Mouse (Mus musculus): ENCODE results near the gene Schip1.

The Schip1 gene

GRCm38 (mm10) chr3:68619097-68619496, 554.5 kb downstream of the Schip1 start:
- DNase-seq (ENCODE audit: low spot score): no peak

- no peak for DNase-seq (ENCODE audit: low spot score)
These were observed 557.4 kb downstream of the Schip1 start for GRCm38 (mm10) chr3:68621971-68622370.

GRCm38 (mm10) chr3:68623036-68623435, 558.4 kb downstream of the Schip1 start:
- DNase-seq (ENCODE audit: low spot score): no peak

- no peak for DNase-seq (ENCODE audit: low spot score)
These were observed 559.9 kb downstream of the Schip1 start for GRCm38 (mm10) chr3:68624471-68624870.

- no peak for DNase-seq (ENCODE audit: low spot score)
These were observed 565.7 kb downstream of the Schip1 start for GRCm38 (mm10) chr3:68630261-68630660.

- DNase-seq (ENCODE audit: low spot score): no peak
These were observed 566.2 kb downstream of the Schip1 start for GRCm38 (mm10) chr3:68630821-68631220.

GRCm38 (mm10) chr3:68632714-68633113, 568.1 kb downstream of the Schip1 start:
- no peak for DNase-seq (ENCODE audit: low spot score)

- DNase-seq (ENCODE audit: low spot score): no peak
These were observed 569.0 kb downstream of the Schip1 start for GRCm38 (mm10) chr3:68633577-68633976.

GRCm38 (mm10) chr3:68637960-68638359, 573.4 kb downstream of the Schip1 start:
- peak; percentile 10 for DNase-seq (ENCODE audit: low spot score)

- no peak for DNase-seq (ENCODE audit: low spot score)
These were observed 574.1 kb downstream of the Schip1 start for GRCm38 (mm10) chr3:68638703-68639102.

GRCm38 (mm10) chr3:68642935-68643334, 578.3 kb downstream of the Schip1 start:
- DNase-seq (ENCODE audit: low spot score): no peak

- no peak for DNase-seq (ENCODE audit: low spot score)
These were observed 582.0 kb downstream of the Schip1 start for GRCm38 (mm10) chr3:68646387-68647130.

GRCm38 (mm10) chr3:68647282-68647681, 582.7 kb downstream of the Schip1 start:
- DNase-seq (ENCODE audit: low spot score): no peak

GRCm38 (mm10) chr3:68650251-68650650, 585.6 kb downstream of the Schip1 start:
- DNase-seq (ENCODE audit: low spot score): no peak

GRCm38 (mm10) chr3:68656607-68657352, 592.2 kb downstream of the Schip1 start:
- DNase-seq (ENCODE audit: low spot score): no peak

GRCm38 (mm10) chr3:68657589-68658245, 593.1 kb downstream of the Schip1 start:
- no peak for DNase-seq (ENCODE audit: low spot score)

GRCm38 (mm10) chr3:68659996-68660395, 595.4 kb downstream of the Schip1 start:
- DNase-seq (ENCODE audit: low spot score): no peak

- DNase-seq (ENCODE audit: low spot score): no peak
These were observed 595.9 kb downstream of the Schip1 start for GRCm38 (mm10) chr3:68660538-68660937.

- DNase-seq (ENCODE audit: low spot score): no peak
These were observed 597.8 kb downstream of the Schip1 start for GRCm38 (mm10) chr3:68662386-68662785.

GRCm38 (mm10) chr3:68664337-68664736, 599.7 kb downstream of the Schip1 start:
- DNase-seq (ENCODE audit: low spot score): peak; percentile 27

- no peak for DNase-seq (ENCODE audit: low spot score)
These were observed 601.8 kb downstream of the Schip1 start for GRCm38 (mm10) chr3:68666377-68666776.

GRCm38 (mm10) chr3:68667852-68668251, 603.2 kb downstream of the Schip1 start:
- DNase-seq (ENCODE audit: low spot score): no peak

GRCm38 (mm10) chr3:68669418-68669974, 604.9 kb downstream of the Schip1 start:
- DNase-seq (ENCODE audit: low spot score): no peak

Data from retina, embryonic 14.5 days (tissue).